Mouse (Mus musculus) mesoderm, embryonic 11.5 days (tissue): ENCODE results near the gene Atp6ap1l.

ENCODE experiments used
- DNase-seq: peaks from one replicate; pipeline ENCODE4 v3.0.0-alpha.2; 2012; ENCODE audit warnings: low read depth, low spot score

Atp6ap1l gene

DNA sequence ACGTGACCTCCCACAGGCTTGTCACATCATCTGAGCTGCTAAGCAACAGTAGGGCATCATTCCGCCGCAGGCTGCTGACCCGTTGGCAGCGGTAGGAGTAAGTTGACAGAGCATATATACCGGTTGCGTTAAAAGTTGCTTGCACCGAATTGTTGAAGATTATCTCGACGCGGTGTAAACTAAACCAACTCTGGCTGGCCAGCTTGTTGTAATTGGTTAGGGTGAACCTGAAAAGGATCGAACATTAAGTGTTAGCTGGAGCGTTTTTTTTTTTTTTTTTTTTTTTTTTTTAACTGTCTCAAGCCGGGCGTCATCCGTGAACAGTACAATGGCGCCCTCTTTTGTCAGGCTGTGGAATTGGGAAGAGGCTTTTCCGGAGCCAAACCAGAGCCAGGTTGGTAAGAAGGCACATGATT is 18.6 kb downstream of the Atp6ap1l start:
- peak; percentile 81 for DNase-seq

DNA sequence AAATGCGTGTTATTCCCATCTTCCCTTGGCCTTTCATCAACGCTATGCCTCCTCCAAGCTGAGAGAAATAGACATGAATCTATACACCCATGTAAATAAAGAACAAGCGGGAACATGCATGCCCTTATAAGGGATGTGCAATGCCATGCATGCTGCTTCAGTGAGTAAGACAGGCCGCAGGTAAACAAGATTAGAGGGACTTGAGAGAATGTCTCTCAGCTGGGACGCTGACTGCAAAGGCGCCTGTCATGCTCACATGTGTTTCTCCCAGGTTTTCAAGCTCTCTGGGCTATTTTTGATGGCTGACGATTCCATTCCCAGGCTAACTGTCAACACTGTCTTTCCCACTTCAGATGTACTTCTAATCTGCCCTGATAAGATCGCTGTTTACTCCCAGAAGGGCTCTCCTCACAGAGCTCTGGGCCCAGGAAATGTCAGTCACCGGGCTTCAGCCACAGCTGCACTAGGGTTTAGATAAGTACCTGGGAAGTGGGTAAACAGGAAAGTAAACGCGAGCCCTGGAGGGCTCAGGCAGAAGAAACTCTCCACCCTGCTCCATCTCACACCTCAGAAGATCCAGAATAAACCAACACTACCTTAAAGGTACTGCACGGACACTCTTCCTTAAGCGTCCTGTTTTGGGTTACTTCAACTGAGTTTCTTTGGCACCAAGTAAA is 19.2 kb downstream of the Atp6ap1l start:
- DNase-seq, result no peak

DNA sequence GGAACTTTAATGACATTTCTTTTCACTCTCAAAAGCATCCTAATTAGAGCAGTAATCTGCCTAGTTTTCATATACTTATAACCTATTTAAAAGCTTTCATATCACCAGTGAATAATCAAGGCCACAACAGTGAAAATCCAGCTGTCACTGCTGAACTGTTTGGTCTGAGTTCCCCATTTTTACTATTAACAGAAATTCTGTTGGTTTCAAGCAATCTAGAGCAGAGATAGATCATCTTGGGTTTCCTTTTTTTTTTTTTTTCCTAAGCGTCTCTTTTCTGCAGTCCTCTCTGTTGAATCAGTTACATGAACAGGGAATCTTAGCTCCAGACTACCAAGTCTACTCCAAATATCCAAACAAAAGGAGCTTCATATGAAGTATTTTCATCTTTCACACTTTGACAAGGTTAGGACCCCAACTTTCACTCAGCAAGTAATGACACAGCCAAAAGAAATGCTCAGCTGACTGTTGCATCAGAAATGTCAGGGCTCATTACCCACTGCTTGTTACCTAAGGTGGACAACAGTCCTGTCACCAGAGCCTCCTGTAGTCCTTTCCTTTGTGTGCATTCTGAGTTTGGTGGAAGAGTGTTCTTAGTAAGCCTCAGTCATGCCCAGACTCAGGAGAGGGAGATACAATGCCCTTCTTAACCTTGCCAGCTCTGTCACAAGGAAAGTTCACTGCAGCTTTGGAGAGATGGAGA is 23.3 kb downstream of the Atp6ap1l start:
- no peak for DNase-seq

DNA sequence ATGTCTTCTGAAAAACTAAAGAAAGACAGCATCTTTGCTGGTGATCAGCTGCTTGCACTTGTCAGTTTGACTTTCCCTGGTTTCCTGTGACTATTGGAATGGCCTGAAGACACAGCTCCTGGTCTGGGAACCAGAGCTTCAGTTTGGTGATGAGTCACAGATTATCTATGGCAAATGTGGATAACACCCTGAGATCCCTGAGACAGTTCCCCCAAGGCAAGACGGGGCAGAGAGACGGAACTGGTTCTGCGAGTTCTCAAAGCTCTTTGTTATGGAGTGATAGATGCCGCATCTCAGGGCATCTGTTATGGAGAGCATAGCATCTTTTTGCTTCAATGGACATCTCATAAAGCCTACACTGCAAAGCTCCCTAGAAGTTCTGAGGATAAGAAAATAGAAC is 33.6 kb downstream of the Atp6ap1l start:
- DNase-seq, result no peak

DNA sequence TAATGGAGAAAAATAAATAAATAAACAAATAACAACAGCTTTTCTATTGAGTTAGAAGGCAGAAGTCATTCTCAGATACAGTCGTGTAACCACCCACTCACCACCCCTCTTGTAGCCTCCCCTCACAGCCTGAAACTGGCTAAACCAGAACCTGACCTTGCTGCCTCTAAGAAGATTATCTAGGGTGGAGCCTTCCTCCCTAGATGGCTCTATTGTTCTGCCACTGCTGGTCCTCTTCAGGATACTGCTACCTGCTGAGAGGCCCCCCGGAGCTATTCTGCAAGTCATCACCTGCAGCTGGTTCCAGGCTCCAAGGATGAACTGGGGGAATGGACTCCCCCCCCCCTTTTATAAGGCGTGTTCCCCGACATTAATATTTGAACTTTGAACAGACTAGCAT is 36.0 kb downstream of the Atp6ap1l start:
- DNase-seq, result no peak

DNA sequence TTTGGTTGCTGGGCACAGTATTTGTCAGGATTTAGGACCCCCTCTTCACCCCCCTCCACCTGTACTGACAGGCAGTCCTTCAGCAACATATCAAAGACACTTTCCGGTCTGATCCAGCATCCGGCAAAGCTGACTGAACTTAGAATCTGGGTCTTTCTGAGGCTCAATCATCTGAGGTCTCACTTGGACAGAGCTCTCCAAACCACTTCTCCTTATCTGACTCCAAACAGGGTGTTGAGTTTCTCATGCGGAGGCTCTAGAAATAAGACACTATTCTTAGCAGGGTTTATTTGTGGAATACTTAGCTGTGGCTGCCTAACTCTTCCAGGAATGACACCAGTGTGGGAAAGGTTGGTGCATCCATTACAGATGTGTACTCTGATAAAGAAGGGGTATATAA is 43.0 kb downstream of the Atp6ap1l start:
- DNase-seq, result no peak

DNA sequence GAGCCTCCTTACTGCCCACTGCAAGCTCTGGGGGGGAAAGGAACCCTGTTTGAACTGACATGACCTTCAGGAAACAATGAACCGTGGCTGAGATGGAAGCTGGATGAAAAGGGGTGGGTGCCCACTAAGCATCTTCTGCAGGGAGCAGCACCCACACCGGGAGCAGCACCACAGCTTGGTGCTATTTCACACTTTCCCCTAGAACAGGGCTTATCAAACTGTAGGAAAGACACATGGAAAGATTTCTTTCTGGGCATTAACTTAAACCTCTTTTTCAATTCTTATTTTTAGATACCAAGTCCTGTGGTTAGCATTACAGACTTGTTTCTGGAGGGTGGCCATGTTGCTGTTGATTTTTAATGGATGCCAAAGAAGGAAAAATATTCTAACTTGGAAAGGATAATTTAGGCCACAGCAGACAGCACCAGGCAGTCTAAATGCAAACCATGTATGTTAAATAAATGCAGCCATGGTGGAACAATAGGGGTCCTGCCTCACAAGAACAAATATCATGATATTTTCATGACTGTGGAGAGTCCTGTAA is 44.2 kb downstream of the Atp6ap1l start:
- DNase-seq, result no peak

DNA sequence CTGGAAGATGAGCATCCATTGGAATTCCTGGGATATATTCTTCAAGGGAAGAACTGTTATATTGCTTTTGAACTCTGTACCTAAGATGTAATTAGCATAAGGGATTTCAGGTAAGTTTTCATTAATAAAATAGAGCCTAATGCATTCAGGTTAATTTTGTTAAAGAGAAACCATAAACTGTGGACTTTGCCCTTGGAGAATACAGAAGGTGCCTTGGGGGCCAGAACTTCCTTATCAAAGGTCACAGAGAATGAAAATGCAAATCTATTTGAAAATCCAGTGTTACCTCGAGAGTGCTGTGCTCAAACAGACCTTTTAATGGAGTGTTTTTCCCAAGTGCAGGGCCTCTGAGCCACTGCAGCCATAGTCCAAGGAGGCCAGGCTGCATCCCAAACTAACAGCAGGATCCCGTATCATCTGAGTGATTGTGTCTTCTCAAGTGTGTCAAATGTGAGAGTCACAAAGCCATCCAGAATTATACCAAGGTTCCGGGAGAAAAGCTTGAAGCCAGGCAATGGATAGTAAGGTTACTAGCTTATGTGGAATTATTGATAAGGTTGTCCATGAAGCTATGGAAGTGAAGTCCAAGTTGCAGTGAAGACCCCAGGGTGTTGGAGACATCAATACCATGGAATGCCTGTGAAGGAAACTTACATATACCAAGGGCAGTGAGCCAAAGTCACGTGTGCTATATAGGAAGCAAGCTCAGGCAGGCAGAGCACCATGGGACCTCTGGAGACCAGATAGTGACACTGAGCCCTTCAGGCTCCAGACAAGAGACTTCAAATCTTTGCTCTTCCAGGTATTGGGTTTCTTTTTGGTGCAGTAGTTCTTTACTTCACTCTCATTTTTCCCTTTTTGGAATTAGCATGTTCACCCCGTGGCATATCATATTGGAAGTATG is 52.2 kb downstream of the Atp6ap1l start:
- DNase-seq, result no peak

DNA sequence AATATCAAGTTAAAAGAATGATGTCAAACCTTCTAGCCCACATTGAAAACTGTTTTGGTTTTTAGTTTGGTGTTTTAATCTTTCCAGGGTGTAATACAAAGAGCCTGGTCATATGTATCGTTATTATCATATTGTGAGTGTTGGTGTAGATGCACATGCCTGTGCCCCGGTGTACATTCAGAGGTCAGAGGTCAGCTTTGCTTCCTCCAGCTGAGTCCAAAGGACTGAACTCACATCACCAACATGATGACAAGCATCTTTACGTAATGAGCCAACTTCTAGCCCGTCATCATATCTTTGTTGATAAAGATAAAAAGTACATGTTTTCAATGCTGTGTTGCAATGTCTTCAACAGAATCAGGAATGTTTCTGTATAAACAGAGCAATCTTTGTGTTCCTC is 53.4 kb downstream of the Atp6ap1l start:
- DNase-seq, result no peak

DNA sequence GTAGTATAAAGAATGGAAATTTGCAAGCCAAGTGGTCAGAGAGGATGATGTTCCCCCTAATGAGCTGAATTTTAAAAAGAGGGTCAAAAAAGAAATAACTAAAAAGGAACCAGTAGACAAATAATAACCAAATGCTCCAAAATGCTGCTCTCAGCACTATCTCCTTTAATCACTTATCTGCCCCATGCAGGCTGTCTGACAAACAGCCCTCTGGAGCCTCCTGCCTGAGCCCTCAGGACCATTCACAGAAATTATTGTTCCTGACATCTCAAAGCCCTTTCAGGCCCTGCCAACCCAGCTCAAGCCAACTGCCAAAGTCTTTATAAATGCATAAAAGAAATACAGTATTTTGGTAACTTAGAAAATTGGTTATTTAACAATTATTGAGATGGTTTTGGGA is 61.0 kb downstream of the Atp6ap1l start:
- DNase-seq, result no peak

DNA sequence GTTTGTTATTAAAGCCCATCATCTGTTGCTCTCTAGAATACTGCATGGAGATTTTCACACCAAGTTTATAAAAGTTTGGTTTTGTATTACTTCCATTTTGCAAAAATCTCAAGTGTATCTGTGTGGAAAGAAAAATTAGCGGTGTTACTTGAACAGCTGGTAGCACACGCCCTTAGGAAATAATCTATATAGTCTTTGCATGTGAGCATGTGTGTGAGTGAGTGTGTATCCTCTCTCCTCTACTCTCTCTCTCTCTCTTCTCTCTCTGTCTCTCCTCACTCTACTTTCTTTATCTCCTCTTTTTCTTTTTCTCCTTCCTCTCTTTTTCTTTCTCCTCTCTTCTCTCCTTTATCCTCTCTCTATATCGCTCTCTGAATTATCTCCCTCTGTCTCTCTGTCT is 61.7 kb downstream of the Atp6ap1l start:
- DNase-seq, result no peak

DNA sequence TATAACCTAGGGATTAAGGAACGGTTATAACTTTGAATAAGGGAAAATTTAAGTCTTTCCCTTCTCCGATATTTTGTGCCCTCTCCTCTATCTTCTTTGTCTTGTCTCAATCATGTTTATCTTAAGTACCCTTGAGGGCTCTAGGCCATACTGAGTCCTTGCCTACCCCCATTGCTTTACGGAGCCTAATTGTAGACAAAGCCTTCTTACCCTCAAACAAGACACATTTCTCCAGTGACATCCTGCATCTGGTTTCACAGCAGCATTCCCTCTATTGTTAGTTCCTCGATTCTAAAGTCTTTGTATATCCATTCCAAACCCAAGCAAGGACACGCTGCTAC is 64.0 kb downstream of the Atp6ap1l start:
- DNase-seq, result no peak

DNA sequence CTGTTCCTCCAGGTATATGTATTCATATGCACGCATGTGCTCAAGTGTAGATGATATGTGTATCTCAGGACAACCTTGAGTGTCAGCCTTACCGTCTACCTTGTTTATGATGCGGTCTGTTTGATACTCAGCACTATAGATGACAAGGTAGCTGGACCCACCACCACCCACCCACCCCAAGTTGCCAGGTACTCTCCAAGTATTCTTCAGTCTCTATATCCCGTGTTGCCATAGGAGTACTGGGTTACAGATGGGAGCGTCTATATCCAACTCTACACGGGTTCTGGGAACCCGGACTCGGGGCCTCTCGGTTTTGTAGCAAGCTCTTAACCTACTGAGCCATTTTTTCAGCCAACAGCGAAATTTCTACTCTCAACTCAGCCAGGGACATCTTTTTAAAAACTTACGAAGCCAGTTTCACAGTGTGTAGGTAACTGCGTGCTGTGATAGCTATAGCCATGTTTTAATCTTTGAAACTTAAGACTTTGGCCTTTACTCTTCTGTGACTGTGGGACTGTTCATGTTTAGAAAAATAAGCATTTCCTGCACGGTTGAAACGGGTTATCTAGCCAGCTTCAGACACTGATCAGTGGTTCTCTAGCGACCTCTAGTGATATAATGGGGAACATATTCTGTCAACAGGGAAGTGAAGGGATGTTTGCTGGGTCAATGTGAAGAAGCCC is 64.5 kb downstream of the Atp6ap1l start:
- DNase-seq, result peak; percentile 83

DNA sequence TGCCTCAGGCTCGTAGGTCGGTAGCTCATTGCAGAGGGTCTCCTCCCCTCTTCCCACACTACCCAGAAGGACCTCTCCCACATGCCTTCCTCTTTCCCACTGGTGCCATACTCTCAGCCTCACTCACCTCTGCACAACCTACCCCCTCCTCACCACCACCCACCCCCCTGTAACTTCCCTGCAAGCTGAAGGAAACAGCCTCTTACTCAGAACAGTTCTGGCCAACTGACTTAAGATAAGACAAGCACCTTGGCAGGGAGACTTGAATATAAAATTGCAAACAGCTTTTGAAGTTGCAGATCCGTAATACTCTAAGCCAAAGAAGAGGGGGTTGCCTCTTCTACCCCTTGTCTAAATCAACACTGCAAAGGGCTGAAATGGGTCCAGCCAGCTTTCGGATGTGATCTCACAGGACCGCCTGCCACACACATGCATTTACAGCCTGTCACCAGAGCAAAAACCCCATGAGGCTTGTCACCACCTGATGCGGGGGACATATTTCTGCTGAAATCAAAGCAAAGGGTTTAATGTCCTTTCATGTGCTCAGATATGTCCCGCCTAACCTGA is 71.4 kb downstream of the Atp6ap1l start:
- no peak for DNase-seq
